Mouse (Mus musculus) c-Kit-positive CD71-negative TER-119-negative erythroid progenitor cells, embryonic 14.5 days (primary cell): Measurements from ENCODE around the gene Tbc1d30.

ENCODE experiments used
- DNase-seq: peaks from one replicate; pipeline ENCODE4 v3.0.0-alpha.2; 2013; ENCODE audit warnings: low read depth

Tbc1d30 gene

GRCm38 (mm10) chr10:121263520-121264203, 87.4 kb downstream of the Tbc1d30 start:
- peak; percentile 30 for DNase-seq

GRCm38 (mm10) chr10:121262206-121262605, 88.9 kb downstream of the Tbc1d30 start:
- DNase-seq, result no peak

GRCm38 (mm10) chr10:121261036-121261592, 90.0 kb downstream of the Tbc1d30 start:
- DNase-seq, result no peak

- peak; percentile 69 for DNase-seq
Observed at GRCm38 (mm10) chr10:121256115-121256825, 94.8 kb downstream of the Tbc1d30 start.

GRCm38 (mm10) chr10:121255465-121255864, 95.6 kb downstream of the Tbc1d30 start:
- no peak for DNase-seq

GRCm38 (mm10) chr10:121254343-121254742, 96.7 kb downstream of the Tbc1d30 start:
- no peak for DNase-seq

GRCm38 (mm10) chr10:121252781-121253180, 98.3 kb downstream of the Tbc1d30 start:
- DNase-seq, result no peak

- no peak for DNase-seq
Observed at GRCm38 (mm10) chr10:121251191-121251590, 99.9 kb downstream of the Tbc1d30 start.

- no peak for DNase-seq
Observed at GRCm38 (mm10) chr10:121249820-121250219, 101.3 kb downstream of the Tbc1d30 start.

GRCm38 (mm10) chr10:121247545-121247944, 103.5 kb downstream of the Tbc1d30 start:
- no peak for DNase-seq

- no peak for DNase-seq
Observed at GRCm38 (mm10) chr10:121246971-121247370, 104.1 kb downstream of the Tbc1d30 start.

GRCm38 (mm10) chr10:121243373-121244207, 107.5 kb downstream of the Tbc1d30 start:
- DNase-seq, result no peak

- no peak for DNase-seq
Observed at GRCm38 (mm10) chr10:121242596-121242995, 108.5 kb downstream of the Tbc1d30 start.

- no peak for DNase-seq
Observed at GRCm38 (mm10) chr10:121239065-121239464, 112.0 kb downstream of the Tbc1d30 start.

- DNase-seq, result no peak
Observed at GRCm38 (mm10) chr10:121238551-121238950, 112.5 kb downstream of the Tbc1d30 start.

- no peak for DNase-seq
Observed at GRCm38 (mm10) chr10:121237377-121237776, 113.7 kb downstream of the Tbc1d30 start.

GRCm38 (mm10) chr10:121235167-121235824, 115.8 kb downstream of the Tbc1d30 start:
- DNase-seq, result no peak

GRCm38 (mm10) chr10:121234476-121234875, 116.6 kb downstream of the Tbc1d30 start:
- DNase-seq, result no peak

- no peak for DNase-seq
Observed at GRCm38 (mm10) chr10:121228422-121228953, 122.6 kb downstream of the Tbc1d30 start.

- no peak for DNase-seq
Observed at GRCm38 (mm10) chr10:121227988-121228409, 123.1 kb downstream of the Tbc1d30 start.

GRCm38 (mm10) chr10:121227403-121227802, 123.7 kb downstream of the Tbc1d30 start:
- DNase-seq, result no peak
